Mouse (Mus musculus): Measurements from ENCODE around the gene Celsr1. TPM values are rescaled to one million over a fixed set of nuclear protein-coding genes. Genes with fewer than 3 reads are reported as not detected.

The Celsr1 gene
- total and polyA plus RNA-seq, 2 experiments from 2014 or later: 0.99 to 16.4 TPM

GRCm38 (mm10) chr15:85919191-85919891 is 114.2 kb downstream of the Celsr1 start:
- no peak for TF ChIP-seq CTCF (IDR thresholded peaks at IDR 0.05; ENCODE audit: low read depth)
- Histone ChIP-seq H3K9ac (replicated peaks; ENCODE audit: low read length) (no peak overlapping the region), H3K27ac (no peak overlapping the region), H3K36me3 (ENCODE audit: insufficient read depth, low read length) (no peaks in the 10 kb centered on the region), H3K9me3 (ENCODE audit: low read length) (no peaks in the 10 kb centered on the region), H3K27me3 (ENCODE audit: insufficient read depth, low read length) (no peaks in the 10 kb centered on the region), H3K4me3 (ENCODE audit: low read length) (no peak overlapping the region), H3K4me1 (ENCODE audit: insufficient read depth, low read length) (0 out of 2 replicates have a peak, but pooled peaks cover 4% of the 10 kb centered on the region), H3K4me2 (ENCODE audit: low read depth, low read length) (no peak overlapping the region)
- peak; percentile 59 for DNase-seq (ENCODE audit: low spot score)
- peak; percentile 67 for ATAC-seq
- 46% methylated on average over 8 of the region's 8 CpGs for WGBS

- H3K27ac ChIP-seq: no peak overlapping the region
- peak; percentile 94 for TF ChIP-seq CTCF (IDR thresholded peaks at IDR 0.05; ENCODE audit: low read depth)
- WGBS: 41% methylated on average over 2 of the region's 2 CpGs
- no peak overlapping the region for H3K4me2 ChIP-seq (ENCODE audit: low read depth, low read length)
- H3K36me3 ChIP-seq (ENCODE audit: insufficient read depth, low read length): no peaks in the 10 kb centered on the region
- DNase-seq (ENCODE audit: low spot score): peak; percentile 80
- ATAC-seq: no peak
- no peaks in the 10 kb centered on the region for H3K27me3 ChIP-seq (ENCODE audit: insufficient read depth, low read length)
- peaks cover 3% of the 10 kb centered on the region; the same call in 1 of the 2 replicates for H3K4me1 ChIP-seq (ENCODE audit: insufficient read depth, low read length)
- H3K4me3 ChIP-seq (ENCODE audit: low read length): no peak overlapping the region
- H3K9me3 ChIP-seq (ENCODE audit: low read length): no peaks in the 10 kb centered on the region
- H3K9ac ChIP-seq (replicated peaks; ENCODE audit: low read length): no peak overlapping the region
Measured at GRCm38 (mm10) chr15:85913605-85914004, 120.0 kb downstream of the Celsr1 start.

DNA sequence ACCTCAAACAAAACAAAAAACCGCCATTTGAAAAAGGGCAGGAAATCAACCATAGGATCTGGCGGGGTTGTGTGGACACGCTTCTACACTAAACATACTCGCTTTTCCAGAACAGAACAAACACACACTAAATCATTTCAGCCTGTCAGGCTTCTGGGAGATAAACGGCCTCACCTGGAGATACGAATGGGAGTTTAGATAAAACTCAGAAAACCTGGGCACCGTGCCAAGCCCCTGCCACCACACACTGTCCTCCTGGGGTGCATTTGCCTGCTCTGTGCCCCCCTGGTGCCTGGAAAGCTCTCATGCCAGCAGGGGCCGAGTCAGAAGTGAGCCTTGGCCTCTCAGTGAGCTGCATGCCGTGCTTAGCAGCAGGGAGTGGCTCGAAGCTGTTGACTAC is 123.6 kb downstream of the Celsr1 start:
- no peak overlapping the region for H3K27ac ChIP-seq
- H3K4me3 ChIP-seq (ENCODE audit: low read length): no peak overlapping the region
- TF ChIP-seq CTCF (IDR thresholded peaks at IDR 0.05; ENCODE audit: low read depth): no peak
- no peaks in the 10 kb centered on the region for H3K9me3 ChIP-seq (ENCODE audit: low read length)
- H3K4me2 ChIP-seq (ENCODE audit: low read depth, low read length): no peak overlapping the region
- no peak overlapping the region for H3K9ac ChIP-seq (replicated peaks; ENCODE audit: low read length)
- H3K4me1 ChIP-seq (ENCODE audit: insufficient read depth, low read length): peaks cover 3% of the 10 kb centered on the region; the same call in 1 of the 2 replicates
- 41% methylated on average over 10 of the region's 10 CpGs for whole genome bisulfite sequencing
- DNase-seq (ENCODE audit: low spot score) (no peak), ATAC-seq (no peak)
- no peaks in the 10 kb centered on the region for H3K27me3 ChIP-seq (ENCODE audit: insufficient read depth, low read length)
- no peaks in the 10 kb centered on the region for H3K36me3 ChIP-seq (ENCODE audit: insufficient read depth, low read length)

DNA sequence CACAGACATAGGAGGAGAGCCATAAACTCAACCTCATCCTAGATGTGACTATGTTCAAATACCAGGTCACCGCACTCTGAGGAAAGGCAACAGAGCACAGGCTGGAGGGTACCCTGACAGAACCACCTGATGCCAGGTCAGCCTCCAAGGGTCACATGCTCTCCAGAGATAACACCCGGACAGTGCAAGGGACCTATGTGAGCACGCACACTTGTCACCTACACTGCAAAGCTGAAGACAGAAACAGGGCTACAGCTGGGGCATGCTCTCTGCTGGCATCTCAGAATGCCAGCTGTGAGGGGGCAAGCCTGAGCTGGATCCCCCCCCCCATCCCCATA is 124.1 kb downstream of the Celsr1 start:
- no peak overlapping the region for H3K4me2 ChIP-seq (ENCODE audit: low read depth, low read length)
- H3K9ac ChIP-seq (replicated peaks; ENCODE audit: low read length): no peak overlapping the region
- no peak overlapping the region for H3K27ac ChIP-seq
- TF ChIP-seq CTCF (IDR thresholded peaks at IDR 0.05; ENCODE audit: low read depth): no peak
- H3K4me3 ChIP-seq (ENCODE audit: low read length): no peak overlapping the region
- no peaks in the 10 kb centered on the region for H3K27me3 ChIP-seq (ENCODE audit: insufficient read depth, low read length)
- H3K36me3 ChIP-seq (ENCODE audit: insufficient read depth, low read length): no peaks in the 10 kb centered on the region
- ATAC-seq (peak; percentile 22; the same call in 1 of the 2 replicates), DNase-seq (ENCODE audit: low spot score) (no peak)
- peaks cover 3% of the 10 kb centered on the region; the same call in 1 of the 2 replicates for H3K4me1 ChIP-seq (ENCODE audit: insufficient read depth, low read length)
- 92% methylated on average over 3 of the region's 3 CpGs for WGBS
- H3K9me3 ChIP-seq (ENCODE audit: low read length): no peaks in the 10 kb centered on the region

- no peak for TF ChIP-seq CTCF (IDR thresholded peaks at IDR 0.05; ENCODE audit: low read depth)
- DNase-seq (ENCODE audit: low spot score) (no peak), ATAC-seq (no peak)
- H3K9me3 ChIP-seq (ENCODE audit: low read length): no peaks in the 10 kb centered on the region
- H3K4me3 ChIP-seq (ENCODE audit: low read length): no peak overlapping the region
- WGBS: 94% methylated on average over 7 of the region's 7 CpGs
- no peaks in the 10 kb centered on the region for H3K36me3 ChIP-seq (ENCODE audit: insufficient read depth, low read length)
- no peak overlapping the region for H3K27ac ChIP-seq
- H3K9ac ChIP-seq (replicated peaks; ENCODE audit: low read length): no peak overlapping the region
- peaks cover 3% of the 10 kb centered on the region; the same call in 1 of the 2 replicates for H3K4me1 ChIP-seq (ENCODE audit: insufficient read depth, low read length)
- H3K27me3 ChIP-seq (ENCODE audit: insufficient read depth, low read length): no peaks in the 10 kb centered on the region
- H3K4me2 ChIP-seq (ENCODE audit: low read depth, low read length): no peak overlapping the region
Measured at GRCm38 (mm10) chr15:85908660-85909491, 124.7 kb downstream of the Celsr1 start.

GRCm38 (mm10) chr15:85903826-85904225 is 129.8 kb downstream of the Celsr1 start:
- no peak overlapping the region for H3K4me3 ChIP-seq (ENCODE audit: low read length)
- H3K9ac ChIP-seq (replicated peaks; ENCODE audit: low read length): no peak overlapping the region
- WGBS: 76% methylated on average over 8 of the region's 8 CpGs
- no peaks in the 10 kb centered on the region for H3K4me1 ChIP-seq (ENCODE audit: insufficient read depth, low read length)
- TF ChIP-seq CTCF (IDR thresholded peaks at IDR 0.05; ENCODE audit: low read depth): peak; percentile 77
- H3K36me3 ChIP-seq (ENCODE audit: insufficient read depth, low read length): no peaks in the 10 kb centered on the region
- H3K27ac ChIP-seq: no peak overlapping the region
- H3K9me3 ChIP-seq (ENCODE audit: low read length): no peaks in the 10 kb centered on the region
- no peak for ATAC-seq
- H3K4me2 ChIP-seq (ENCODE audit: low read depth, low read length): no peak overlapping the region
- DNase-seq (ENCODE audit: low spot score): no peak
- H3K27me3 ChIP-seq (ENCODE audit: insufficient read depth, low read length): no peaks in the 10 kb centered on the region
